Mouse (Mus musculus): Measurements from ENCODE around the gene S1pr4.

GRCm38 (mm10) chr10:81450140-81450539 is 49.8 kb downstream of the S1pr4 start:
- TF ChIP-seq CTCF (IDR thresholded peaks at IDR 0.05; ENCODE audit: borderline replicate concordance, insufficient read depth, low read length) (peak; percentile 96), POLR2A (IDR thresholded peaks at IDR 0.05; ENCODE audit: low read depth, low read length) (no peak)

Data from embryonic fibroblast, embryonic 13.5 days (primary cell).